Mouse (Mus musculus): ENCODE data around the gene Samhd1. TPM values are rescaled to one million over a fixed set of nuclear protein-coding genes. Genes with fewer than 3 reads are reported as not detected.

Samhd1 gene
- polyA plus RNA-seq, 1 experiment from 2014 or later: 14.9 TPM

DNA sequence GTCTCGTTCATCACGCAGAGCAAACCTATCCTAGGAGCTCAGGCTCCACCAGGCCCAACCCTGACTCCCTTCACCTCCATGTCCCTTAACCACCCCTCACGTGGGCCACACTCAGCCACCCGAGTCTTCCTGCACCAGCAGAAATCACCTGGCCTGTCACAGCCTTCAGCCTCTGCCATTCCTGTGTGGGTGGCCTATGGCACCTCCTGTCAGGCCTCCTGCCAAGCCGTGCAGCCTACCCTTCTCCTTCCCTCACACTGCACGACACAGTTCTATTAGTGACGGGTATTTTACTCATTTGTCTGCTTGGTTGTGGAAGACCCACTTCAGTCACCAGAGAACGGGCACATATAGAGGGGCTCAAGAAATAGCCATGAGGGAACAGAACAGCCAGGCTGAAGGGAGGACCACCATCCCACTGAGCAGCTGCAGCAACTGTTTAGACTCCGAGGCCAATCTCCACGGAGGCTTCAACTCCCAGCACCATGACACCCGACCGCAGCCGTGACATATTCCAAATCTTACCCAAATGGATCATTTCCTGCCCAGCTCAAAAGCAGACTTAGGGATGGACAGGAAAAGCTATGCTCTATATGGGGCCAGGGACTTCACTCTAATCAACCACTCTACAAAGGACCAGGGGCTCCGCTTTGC is 66.2 kb downstream of the Samhd1 start:
- Histone ChIP-seq H3K4me1 (ENCODE audit: control insufficient read depth, low read depth, low read length) (peaks cover 21% of the 10 kb centered on the region), H3K9me3 (replicated peaks; ENCODE audit: control insufficient read depth, low read length) (no peaks in the 10 kb centered on the region), H3K9ac (ENCODE audit: low read depth, low read length) (no peak overlapping the region), H3K27ac (ENCODE audit: low read length) (no peak overlapping the region), H3K36me3 (ENCODE audit: control insufficient read depth, insufficient read depth) (no peaks in the 10 kb centered on the region), H3K27me3 (ENCODE audit: control insufficient read depth, insufficient read depth, low read depth, low read length) (no peaks in the 10 kb centered on the region), H3K4me3 (ENCODE audit: low read depth, low read length) (no peak overlapping the region), H3K4me2 (ENCODE audit: low read depth, low read length) (no peak overlapping the region)
- no peak for ATAC-seq (ENCODE audit: low read depth)
- 68% methylated on average over 14 of the region's 14 CpGs for WGBS (ENCODE audit: insufficient replicate concordance)

DNA sequence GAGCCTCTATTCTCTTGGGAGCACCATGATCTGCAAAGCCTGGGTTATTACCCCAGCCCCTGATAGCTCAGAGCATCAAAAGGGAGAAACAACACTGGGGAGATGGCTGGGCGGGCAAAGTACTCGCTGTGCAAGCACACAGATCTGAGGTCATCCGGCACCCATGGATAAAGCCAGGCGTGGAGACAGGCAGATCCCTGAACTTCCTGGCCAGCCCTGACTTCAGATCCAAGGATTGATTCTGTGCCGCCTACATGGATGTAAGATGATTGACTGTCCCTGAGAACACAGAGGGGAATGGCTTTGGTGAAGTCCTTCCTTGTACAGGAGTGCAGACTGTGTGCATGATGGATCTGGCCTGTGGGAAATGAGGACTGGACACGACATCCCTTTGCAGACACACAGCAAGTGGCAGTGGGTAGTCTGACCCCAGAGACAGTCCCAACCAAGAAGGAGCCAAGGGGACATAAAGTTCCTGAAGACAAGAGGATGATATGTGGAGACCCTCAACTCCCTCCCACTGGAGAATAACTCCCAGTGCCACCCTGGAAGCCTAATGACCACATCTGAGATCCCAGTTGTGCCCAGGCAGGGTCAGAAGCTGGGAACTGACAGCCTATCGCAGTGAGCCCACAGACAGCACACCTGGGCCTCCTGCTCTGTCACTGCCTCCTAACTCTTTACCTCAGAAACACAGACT is 68.2 kb downstream of the Samhd1 start:
- Histone ChIP-seq H3K9me3 (replicated peaks; ENCODE audit: control insufficient read depth, low read length) (no peaks in the 10 kb centered on the region), H3K4me3 (ENCODE audit: low read depth, low read length) (no peak overlapping the region), H3K4me2 (ENCODE audit: low read depth, low read length) (no peak overlapping the region), H3K27ac (ENCODE audit: low read length) (no peak overlapping the region), H3K9ac (ENCODE audit: low read depth, low read length) (no peak overlapping the region), H3K36me3 (ENCODE audit: control insufficient read depth, insufficient read depth) (no peaks in the 10 kb centered on the region), H3K4me1 (ENCODE audit: control insufficient read depth, low read depth, low read length) (peaks cover 17% of the 10 kb centered on the region), H3K27me3 (ENCODE audit: control insufficient read depth, insufficient read depth, low read depth, low read length) (no peaks in the 10 kb centered on the region)
- no peak for ATAC-seq (ENCODE audit: low read depth)
- 54% methylated on average over 7 of the region's 7 CpGs for WGBS (ENCODE audit: insufficient replicate concordance)

DNA sequence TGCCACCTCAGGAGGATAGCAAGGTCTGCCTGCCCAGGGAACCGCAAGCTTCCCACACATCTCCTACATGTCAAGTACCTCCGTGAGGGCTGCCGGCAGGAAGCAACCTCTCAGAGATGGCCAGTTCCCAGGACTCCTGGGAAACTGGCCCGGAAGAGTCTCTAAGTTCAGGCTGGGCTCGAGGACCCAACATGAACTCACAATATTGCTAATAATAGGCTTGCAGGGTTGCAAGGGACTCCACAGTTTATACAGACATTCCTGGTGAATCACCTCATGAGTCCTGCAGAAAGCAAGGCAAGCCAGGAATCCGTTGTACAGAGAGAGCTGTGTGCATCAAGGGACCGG is 69.2 kb downstream of the Samhd1 start:
- H3K4me1 ChIP-seq (ENCODE audit: control insufficient read depth, low read depth, low read length): peaks cover 7% of the 10 kb centered on the region

DNA sequence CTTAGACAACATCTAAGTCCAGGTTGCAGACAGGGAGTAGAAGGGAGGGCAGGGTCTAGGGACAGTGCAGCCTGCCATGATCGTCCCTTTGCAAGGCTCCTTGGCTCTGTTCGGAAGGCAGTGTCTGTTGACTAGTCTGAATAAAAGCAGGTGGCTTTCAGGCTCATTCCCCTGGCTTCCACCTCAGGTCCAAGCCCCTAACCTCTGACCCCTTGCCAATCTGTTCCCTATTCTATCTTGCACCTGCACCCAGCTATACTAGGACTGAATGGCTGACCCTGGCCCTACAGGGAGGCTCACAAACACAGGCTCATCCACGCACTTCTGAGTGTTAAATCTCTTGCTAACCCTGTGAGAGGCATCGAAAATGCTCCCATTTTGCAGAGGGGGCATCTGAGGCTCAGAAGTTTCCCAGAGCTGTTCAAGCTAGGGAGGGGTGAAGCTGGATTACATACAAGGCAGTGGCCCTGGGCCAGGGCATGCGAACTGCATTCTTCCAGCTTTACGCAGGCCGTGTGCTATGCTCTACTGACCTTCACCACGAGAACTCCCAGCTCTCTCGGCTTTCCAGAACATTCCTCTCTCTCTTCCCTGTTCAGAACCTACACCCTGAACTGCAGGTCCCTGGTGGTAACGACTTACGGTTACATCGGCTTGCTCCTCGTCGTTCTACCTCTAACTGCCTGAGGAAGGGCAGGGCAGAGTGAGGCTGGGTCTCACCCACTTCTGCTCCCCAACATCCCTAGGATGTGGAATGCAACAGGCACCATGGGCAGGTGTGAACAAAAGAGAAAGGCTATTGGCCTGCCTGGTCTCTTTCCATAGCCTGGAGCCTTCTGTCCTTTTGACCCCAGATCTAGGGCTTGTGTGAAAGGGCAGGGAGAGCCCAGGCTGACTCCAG is 69.8 kb downstream of the Samhd1 start:
- Histone ChIP-seq H3K27ac (ENCODE audit: low read length) (no peak overlapping the region), H3K36me3 (ENCODE audit: control insufficient read depth, insufficient read depth) (no peaks in the 10 kb centered on the region), H3K9ac (ENCODE audit: low read depth, low read length) (no peak overlapping the region), H3K4me3 (ENCODE audit: low read depth, low read length) (no peak overlapping the region), H3K4me2 (ENCODE audit: low read depth, low read length) (no peak overlapping the region), H3K27me3 (ENCODE audit: control insufficient read depth, insufficient read depth, low read depth, low read length) (no peaks in the 10 kb centered on the region), H3K9me3 (replicated peaks; ENCODE audit: control insufficient read depth, low read length) (no peaks in the 10 kb centered on the region), H3K4me1 (ENCODE audit: control insufficient read depth, low read depth, low read length) (peaks cover 7% of the 10 kb centered on the region)
- no peak for ATAC-seq (ENCODE audit: low read depth)
- WGBS (ENCODE audit: insufficient replicate concordance): 72% methylated on average over 14 of the region's 14 CpGs

More for the DNA sequence above, 69.2 kb downstream of the Samhd1 start:
- no peaks in the 10 kb centered on the region for H3K27me3 ChIP-seq (ENCODE audit: control insufficient read depth, insufficient read depth, low read depth, low read length)
- H3K36me3 ChIP-seq (ENCODE audit: control insufficient read depth, insufficient read depth): no peaks in the 10 kb centered on the region
- H3K9ac ChIP-seq (ENCODE audit: low read depth, low read length): no peak overlapping the region
- no peak overlapping the region for H3K4me3 ChIP-seq (ENCODE audit: low read depth, low read length)
- WGBS (ENCODE audit: insufficient replicate concordance): 60% methylated on average over 7 of the region's 7 CpGs
- no peak overlapping the region for H3K4me2 ChIP-seq (ENCODE audit: low read depth, low read length)
- ATAC-seq (ENCODE audit: low read depth): no peak
- no peaks in the 10 kb centered on the region for H3K9me3 ChIP-seq (replicated peaks; ENCODE audit: control insufficient read depth, low read length)
- no peak overlapping the region for H3K27ac ChIP-seq (ENCODE audit: low read length)

DNA sequence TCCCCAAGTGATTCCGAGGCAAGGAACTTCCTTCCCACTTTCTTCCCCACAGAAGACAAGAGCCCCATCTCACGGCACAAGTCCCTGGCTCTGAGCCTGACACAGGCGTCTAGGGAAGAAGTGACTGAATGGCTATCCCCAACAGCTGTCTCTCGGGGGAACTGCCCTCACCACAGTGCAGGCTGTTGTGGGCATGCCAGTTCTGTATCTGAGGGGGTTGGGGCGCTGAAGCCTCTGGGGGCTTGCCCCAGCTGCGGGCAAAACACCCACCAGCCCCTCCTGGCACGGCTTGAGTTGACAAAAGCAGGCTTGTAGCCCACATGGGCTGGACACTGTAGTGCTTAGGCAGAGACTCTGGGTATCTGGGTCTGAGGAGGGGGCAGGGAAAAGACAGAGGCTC is 70.9 kb downstream of the Samhd1 start:
- Histone ChIP-seq H3K4me3 (ENCODE audit: low read depth, low read length) (no peak overlapping the region), H3K4me2 (ENCODE audit: low read depth, low read length) (no peak overlapping the region), H3K9me3 (replicated peaks; ENCODE audit: control insufficient read depth, low read length) (no peaks in the 10 kb centered on the region), H3K27me3 (ENCODE audit: control insufficient read depth, insufficient read depth, low read depth, low read length) (no peaks in the 10 kb centered on the region), H3K4me1 (ENCODE audit: control insufficient read depth, low read depth, low read length) (peaks cover 5% of the 10 kb centered on the region), H3K36me3 (ENCODE audit: control insufficient read depth, insufficient read depth) (no peaks in the 10 kb centered on the region), H3K9ac (ENCODE audit: low read depth, low read length) (no peak overlapping the region), H3K27ac (ENCODE audit: low read length) (no peak overlapping the region)
- no peak for ATAC-seq (ENCODE audit: low read depth)
- 32% methylated on average over 7 of the region's 7 CpGs for WGBS (ENCODE audit: insufficient replicate concordance)

DNA sequence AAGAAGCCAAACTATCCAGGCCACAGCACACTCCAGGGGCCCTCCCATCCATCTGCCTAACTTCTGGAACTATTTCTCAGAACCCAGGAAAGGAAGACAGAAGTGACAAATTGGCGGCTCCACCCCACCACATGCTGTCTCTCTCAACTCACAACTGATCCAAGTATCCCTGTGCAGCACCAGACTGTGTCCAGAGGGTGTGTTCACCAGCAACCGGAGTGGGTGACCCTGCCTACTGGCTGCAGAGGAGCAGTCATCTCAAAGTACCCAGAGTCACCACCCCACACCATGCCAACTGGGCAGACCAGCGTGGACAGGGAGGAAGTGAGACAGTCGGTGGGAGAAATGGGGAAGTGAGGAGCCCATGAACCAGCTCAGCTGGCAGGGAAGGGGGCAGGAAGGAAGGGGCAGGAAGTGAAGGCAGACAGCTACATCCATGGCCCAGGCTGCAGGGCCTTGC is 71.8 kb downstream of the Samhd1 start:
- ATAC-seq (ENCODE audit: low read depth): no peak
- no peaks in the 10 kb centered on the region for H3K36me3 ChIP-seq (ENCODE audit: control insufficient read depth, insufficient read depth)
- H3K4me1 ChIP-seq (ENCODE audit: control insufficient read depth, low read depth, low read length): peaks cover 5% of the 10 kb centered on the region
- no peak overlapping the region for H3K9ac ChIP-seq (ENCODE audit: low read depth, low read length)
- 24% methylated on average over 4 of the region's 4 CpGs for WGBS (ENCODE audit: insufficient replicate concordance)
- H3K27ac ChIP-seq (ENCODE audit: low read length): no peak overlapping the region
- no peak overlapping the region for H3K4me3 ChIP-seq (ENCODE audit: low read depth, low read length)
- H3K9me3 ChIP-seq (replicated peaks; ENCODE audit: control insufficient read depth, low read length): no peaks in the 10 kb centered on the region
- no peak overlapping the region for H3K4me2 ChIP-seq (ENCODE audit: low read depth, low read length)
- H3K27me3 ChIP-seq (ENCODE audit: control insufficient read depth, insufficient read depth, low read depth, low read length): no peaks in the 10 kb centered on the region

DNA sequence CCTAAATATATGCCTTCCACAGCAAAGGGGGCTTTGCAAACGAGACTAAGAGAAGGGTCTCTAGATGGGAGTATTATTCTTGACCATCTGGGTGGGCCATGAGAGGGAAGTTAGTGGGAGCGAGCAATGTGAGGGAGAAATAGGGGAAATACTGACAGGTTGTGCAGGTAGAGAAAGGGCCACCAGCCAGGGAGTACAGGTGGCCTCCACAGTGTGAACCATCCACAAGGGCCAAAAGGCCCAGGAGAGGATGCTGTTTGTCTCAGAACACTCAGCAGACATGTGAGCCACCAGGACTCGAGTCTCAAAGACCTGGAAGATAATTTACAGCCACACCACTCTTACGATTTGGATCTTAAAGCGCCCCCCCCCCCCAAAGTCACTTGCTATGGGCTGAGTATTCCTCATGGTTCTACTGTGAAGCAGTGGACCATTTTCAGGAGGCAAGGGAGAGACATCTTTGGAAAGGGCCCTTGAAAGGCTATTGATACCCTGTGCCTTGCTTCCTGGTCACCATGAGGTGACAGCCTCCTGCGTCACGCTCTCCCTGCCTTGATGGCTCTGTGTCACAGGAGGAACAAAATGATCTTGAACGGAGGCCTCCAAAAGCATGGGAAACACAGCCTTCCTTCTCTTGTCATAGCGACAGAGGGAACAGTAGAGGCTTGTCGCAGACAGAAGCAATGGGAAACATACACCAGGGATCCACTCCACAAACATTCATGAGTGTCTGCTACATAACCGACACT is 74.3 kb downstream of the Samhd1 start:
- ATAC-seq (ENCODE audit: low read depth): no peak
- Histone ChIP-seq H3K36me3 (ENCODE audit: control insufficient read depth, insufficient read depth) (no peaks in the 10 kb centered on the region), H3K4me2 (ENCODE audit: low read depth, low read length) (no peak overlapping the region), H3K9ac (ENCODE audit: low read depth, low read length) (no peak overlapping the region), H3K9me3 (replicated peaks; ENCODE audit: control insufficient read depth, low read length) (no peaks in the 10 kb centered on the region), H3K4me1 (ENCODE audit: control insufficient read depth, low read depth, low read length) (peaks cover under 1% of the 10 kb centered on the region), H3K27me3 (ENCODE audit: control insufficient read depth, insufficient read depth, low read depth, low read length) (no peaks in the 10 kb centered on the region), H3K27ac (ENCODE audit: low read length) (no peak overlapping the region), H3K4me3 (ENCODE audit: low read depth, low read length) (no peak overlapping the region)
- WGBS (ENCODE audit: insufficient replicate concordance): 66% methylated on average over 11 of the region's 11 CpGs

DNA sequence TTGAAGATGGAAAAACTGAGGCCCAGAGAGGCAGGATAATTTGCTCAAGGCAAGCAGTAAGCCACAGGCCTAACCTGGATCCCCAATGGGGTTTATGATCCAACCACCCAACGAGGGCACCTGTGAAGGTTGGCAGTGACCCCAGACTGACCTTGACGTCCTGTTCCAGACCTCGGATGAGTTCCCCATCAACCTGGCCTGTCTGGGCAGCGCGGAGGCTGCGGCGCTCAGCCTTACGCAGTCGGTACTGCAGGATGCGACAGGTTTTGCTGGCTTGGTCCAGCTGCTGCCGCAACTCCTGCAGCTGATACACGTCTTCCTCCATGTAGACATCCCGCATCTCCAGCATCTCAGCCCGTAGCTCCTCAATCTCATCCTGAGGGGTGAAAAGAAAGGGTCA is 75.0 kb downstream of the Samhd1 start:
- WGBS (ENCODE audit: insufficient replicate concordance): 79% methylated on average over 14 of the region's 14 CpGs
- H3K36me3 ChIP-seq (ENCODE audit: control insufficient read depth, insufficient read depth): no peaks in the 10 kb centered on the region
- no peaks in the 10 kb centered on the region for H3K27me3 ChIP-seq (ENCODE audit: control insufficient read depth, insufficient read depth, low read depth, low read length)

More for the DNA sequence above, 75.0 kb downstream of the Samhd1 start:
- no peak overlapping the region for H3K4me2 ChIP-seq (ENCODE audit: low read depth, low read length)
- H3K27ac ChIP-seq (ENCODE audit: low read length): no peak overlapping the region
- no peak overlapping the region for H3K9ac ChIP-seq (ENCODE audit: low read depth, low read length)
- no peaks in the 10 kb centered on the region for H3K9me3 ChIP-seq (replicated peaks; ENCODE audit: control insufficient read depth, low read length)
- no peak overlapping the region for H3K4me3 ChIP-seq (ENCODE audit: low read depth, low read length)
- no peak for ATAC-seq (ENCODE audit: low read depth)
- no peaks in the 10 kb centered on the region; the same call in 1 of the 2 replicates for H3K4me1 ChIP-seq (ENCODE audit: control insufficient read depth, low read depth, low read length)
